Mouse (Mus musculus) spleen, embryonic (tissue): ENCODE data around the gene Akap6.

ENCODE experiments used
- CTCF ChIA-PET: fragments of 350-600 bp; sonication (Branson Sonifier 250); formaldehyde crosslinking; loops from one replicate; lab custom pipeline; 2022; lab: Charles Lee

Gene Akap6

GRCm38 (mm10) chr12:52780216-52780615, 81.0 kb downstream of the Akap6 start:
- CTCF ChIA-PET: no interaction called here

DNA sequence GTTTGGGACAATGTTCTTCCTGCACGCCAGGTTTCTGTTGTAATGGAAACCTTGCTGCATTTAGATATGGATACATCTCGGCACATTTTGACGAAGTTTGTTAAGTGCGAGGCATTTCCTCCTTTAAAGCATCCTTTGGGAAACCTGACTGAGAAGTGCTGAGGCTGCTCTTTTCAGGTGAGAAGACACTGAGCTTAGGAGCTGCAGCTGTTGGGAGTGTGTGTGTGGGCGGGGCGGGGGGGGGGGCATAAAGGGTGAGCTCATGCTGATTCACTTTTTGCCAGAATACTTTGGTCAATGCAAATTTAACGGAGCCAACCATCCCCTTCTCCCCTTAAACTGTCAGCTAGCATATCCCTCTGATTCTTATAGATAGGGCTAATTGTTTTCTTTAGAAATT, 81.9 kb downstream of the Akap6 start:
- CTCF ChIA-PET: interaction anchor here (0.6 kb wide), 1 partner anchor 26 kb away, joined by 3 read pairs; no protein-coding TSS in a partner anchor

- CTCF ChIA-PET: no interaction called here
These were observed 83.8 kb downstream of the Akap6 start for GRCm38 (mm10) chr12:52782902-52783441.

DNA sequence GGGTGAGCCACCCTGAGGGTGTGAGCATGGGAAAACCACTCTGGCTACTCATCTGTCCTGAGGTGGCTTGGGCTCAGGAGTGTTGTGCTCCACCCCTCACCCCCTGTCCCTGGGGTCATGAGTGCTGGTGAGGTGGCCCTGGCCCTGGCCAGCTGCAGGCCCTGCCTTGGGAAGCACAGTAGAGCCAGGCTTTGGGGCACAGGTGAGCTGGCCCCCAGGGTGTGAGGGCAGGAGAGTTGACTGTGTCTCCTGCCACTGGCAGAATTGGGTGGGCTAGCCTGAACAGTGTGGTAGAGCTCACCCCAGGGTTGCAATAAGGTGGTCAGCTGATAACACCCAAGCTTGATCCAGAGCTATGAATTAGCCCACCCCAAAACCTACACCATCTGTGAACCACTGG, 86.0 kb downstream of the Akap6 start:
- CTCF ChIA-PET: no interaction called here

- CTCF ChIA-PET: no interaction called here
These were observed 91.2 kb downstream of the Akap6 start for GRCm38 (mm10) chr12:52790350-52790768.

GRCm38 (mm10) chr12:52794131-52794530, 94.9 kb downstream of the Akap6 start:
- CTCF ChIA-PET: no interaction called here

DNA sequence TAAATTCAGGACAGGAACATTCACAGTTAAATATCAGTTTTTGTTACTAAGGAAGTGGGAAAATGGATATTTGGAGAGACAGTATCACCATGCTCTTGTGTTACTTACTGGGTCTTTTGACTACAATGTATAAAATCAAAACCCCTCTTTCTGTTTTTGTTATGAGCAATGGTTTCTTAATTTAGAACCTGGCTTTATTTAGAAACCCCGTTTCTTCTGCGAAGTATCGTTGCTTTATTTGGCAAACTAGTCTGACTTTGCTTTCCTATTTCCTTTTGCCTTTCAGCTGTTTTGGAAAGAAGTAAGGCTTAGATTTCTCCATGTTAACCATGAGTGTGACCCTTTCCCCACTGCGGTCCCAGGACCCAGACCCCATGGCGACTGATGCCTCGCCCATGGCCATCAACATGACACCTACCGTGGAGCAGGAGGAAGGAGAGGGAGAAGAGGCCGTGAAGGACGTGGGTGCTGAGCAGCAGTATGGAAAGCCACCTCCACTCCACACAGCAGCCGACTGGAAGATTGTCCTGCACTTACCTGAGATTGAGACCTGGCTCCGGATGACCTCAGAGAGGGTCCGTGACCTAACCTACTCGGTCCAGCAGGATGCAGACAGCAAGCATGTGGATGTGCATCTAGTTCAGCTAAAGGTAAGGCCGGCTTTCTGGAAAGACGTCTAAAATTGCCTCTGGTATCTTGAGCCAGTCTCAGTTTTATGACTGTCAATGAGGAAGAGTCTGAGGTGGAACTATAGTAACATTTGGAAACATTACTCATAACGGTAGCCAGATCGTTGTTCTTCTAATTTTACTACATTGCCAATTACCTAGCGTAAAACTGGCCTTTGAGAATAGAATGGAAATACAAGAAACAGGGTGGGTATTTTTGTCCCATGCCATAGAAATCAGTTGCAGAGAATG, 96.6 kb downstream of the Akap6 start:
- CTCF ChIA-PET: no interaction called here

DNA sequence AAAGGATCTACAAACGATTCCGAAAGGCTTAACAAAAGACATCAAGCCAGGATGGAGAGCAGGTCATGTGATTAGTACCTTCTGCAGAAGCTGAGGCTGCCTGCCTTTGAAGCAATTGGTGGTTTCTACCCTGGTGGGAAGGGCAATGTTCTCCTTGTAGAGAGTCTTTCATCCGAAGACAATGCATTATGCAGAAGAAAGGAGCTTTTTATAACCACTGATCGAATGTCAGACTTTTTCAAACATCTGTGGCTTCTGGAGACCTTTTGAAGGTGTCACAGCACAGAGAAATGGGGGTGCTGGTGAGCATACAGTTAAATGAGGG, 97.2 kb downstream of the Akap6 start:
- CTCF ChIA-PET: no interaction called here

DNA sequence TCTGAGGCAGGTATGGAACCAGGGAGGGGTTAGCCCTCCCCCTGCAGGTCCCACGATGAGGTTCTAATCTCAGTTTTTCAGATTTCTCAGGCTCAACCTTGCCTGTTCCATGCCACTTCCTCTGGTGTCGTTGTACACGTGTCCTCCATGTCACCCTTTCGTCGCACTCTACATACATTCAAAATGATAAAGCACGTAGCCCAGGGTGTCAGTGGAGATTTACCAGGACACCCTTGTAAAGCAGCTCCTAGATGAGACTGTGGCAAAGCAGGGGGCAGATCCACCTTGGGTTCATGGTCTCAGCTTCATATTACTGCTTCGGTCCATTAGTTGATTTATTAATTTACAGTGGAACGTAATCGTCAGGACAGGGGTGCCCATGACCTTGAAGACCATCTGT, 100.5 kb downstream of the Akap6 start:
- CTCF ChIA-PET: no interaction called here

DNA sequence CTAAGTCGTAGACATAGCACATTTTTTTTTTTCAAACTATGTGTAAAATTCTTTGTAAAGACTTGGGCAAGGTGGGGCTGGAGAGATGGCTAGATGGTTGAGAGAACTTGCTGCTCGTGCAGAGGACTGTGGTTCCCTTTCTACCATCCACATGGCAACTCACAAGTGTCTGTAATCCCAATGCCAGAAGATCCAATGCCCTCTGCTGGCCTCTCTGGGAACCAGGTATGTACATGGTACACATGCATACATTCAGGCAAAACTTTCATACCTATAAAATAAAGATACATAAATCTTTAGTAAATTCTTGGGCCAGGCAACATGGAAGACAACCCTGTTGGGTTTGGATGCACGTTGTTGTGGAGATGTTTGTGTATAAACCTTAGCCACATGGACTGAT, 107.1 kb downstream of the Akap6 start:
- CTCF ChIA-PET: interaction anchor here (0.6 kb wide), 1 partner anchor 25 kb away, joined by 3 read pairs; no protein-coding TSS in a partner anchor

- CTCF ChIA-PET: interaction anchor here (0.6 kb wide), 1 partner anchor 337 kb away, joined by 7 read pairs; no protein-coding TSS in a partner anchor
These were observed 119.4 kb downstream of the Akap6 start for GRCm38 (mm10) chr12:52818588-52818987.

- CTCF ChIA-PET: no interaction called here
These were observed 125.6 kb downstream of the Akap6 start for GRCm38 (mm10) chr12:52824774-52825173.

DNA sequence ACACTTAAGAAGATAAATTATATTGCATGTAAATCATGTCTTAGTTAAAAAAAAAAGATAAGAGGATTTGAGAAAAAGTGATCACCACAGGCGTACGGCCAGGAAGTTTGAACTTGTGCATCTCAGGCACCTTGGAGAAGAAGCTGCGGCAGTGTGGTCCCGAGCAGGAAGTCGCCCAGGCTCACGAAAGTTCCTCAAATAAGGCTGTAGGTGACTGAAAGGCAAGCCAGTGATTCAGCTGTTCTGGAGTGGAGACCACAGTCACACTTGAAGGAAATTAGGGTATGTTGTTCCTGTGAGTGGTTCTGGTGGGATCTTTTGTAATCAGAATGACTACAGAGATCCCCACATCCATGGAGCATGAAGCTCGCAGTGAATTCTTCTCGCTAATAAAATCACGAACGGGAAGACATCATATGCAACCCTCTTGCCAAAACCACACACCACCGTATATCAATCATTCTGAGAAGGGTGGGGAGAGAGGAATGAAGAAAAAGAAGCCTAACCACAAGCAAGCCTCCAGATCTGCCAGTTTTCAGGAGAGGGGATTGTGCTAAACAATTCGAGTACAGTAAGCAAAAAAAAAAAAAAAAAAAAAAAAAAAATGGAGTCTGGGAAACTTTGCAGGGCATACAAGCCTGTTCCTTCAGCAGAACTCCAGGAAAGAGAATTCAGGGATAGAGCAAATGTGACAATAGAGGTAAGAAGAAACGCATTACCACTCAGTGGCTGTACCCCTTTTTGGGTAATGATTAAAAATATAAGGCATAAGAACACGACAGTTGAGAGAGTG, 130.0 kb downstream of the Akap6 start:
- CTCF ChIA-PET: no interaction called here

GRCm38 (mm10) chr12:52831782-52832181, 132.6 kb downstream of the Akap6 start:
- CTCF ChIA-PET: no interaction called here

- CTCF ChIA-PET: no interaction called here
These were observed 133.0 kb downstream of the Akap6 start for GRCm38 (mm10) chr12:52832230-52832629.

DNA sequence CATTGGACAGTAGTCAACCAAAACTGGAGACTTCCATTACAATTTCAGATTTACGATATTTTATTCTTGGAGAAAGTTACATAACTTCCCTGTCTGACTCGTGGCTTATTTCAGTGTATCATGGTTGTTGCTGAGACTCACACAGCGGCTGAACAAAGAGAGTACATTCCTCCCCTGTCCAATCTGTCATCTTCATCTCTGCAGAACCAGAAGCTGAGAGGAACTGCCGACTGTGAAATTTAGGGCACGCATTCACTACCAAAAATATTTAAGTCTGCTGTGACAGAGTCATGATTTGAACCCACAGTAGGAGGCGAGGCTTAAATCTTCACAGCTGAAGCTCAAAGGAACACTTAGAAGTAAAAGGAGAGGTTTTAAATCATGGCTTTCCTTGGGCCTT, 134.0 kb downstream of the Akap6 start:
- CTCF ChIA-PET: no interaction called here

- CTCF ChIA-PET: no interaction called here
These were observed 134.9 kb downstream of the Akap6 start for GRCm38 (mm10) chr12:52834074-52834473.

DNA sequence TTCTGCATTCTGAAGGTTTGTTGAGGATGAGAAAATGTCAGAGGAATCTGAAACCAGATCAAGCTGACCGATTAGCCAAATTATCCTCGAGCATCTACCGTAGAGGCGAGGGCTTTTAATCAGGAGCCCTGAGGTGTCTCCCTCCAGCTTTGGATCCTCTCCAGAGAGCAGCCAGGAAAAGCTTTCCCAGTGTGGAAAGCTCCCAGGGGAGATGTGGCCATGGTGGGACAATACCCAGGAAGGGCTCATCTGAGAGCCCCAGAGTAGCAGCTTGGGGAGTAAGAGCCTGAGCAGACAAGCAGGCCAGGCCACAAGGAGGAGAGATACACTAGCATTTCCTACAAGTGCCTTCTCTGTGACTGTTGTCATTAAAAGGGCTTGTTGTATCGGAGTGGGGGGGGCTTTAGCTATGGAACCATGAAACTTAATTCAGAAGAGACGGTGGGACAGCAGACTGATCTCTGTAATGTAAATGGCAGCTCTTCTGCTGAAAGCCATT, 135.6 kb downstream of the Akap6 start:
- CTCF ChIA-PET: no interaction called here

GRCm38 (mm10) chr12:52835291-52835742, 136.1 kb downstream of the Akap6 start:
- CTCF ChIA-PET: no interaction called here

- CTCF ChIA-PET: no interaction called here
These were observed 136.8 kb downstream of the Akap6 start for GRCm38 (mm10) chr12:52835914-52836546.

DNA sequence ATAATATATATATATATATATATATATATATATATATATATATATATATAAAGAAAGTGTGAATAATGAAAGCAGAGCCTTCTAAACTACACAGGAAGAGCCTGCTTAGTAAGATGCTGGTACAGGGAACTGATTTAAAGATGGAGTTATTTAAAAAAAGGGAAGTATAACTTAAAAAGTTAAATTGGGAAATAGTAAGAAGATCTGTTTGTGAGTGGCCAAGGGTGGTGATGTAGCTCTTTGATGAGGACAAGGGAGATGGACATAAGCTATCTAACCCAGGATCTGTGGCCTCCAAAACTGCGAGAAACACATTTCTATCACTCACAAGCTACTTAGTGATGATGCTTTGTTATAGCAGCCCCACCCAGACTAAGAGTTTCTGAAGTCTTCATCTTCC, 146.8 kb downstream of the Akap6 start:
- CTCF ChIA-PET: no interaction called here

GRCm38 (mm10) chr12:52847020-52847419, 147.8 kb downstream of the Akap6 start:
- CTCF ChIA-PET: no interaction called here
